Mouse (Mus musculus) midbrain, embryonic 11.5 days (tissue): ENCODE data around the gene Arhgdig. TPM values are rescaled to one million over a fixed set of nuclear protein-coding genes. Genes with fewer than 3 reads are reported as not detected.
"Not testable (repeated sequence)": the region's sequence is repeated elsewhere in the genome, so short reads cannot be mapped to it uniquely, and the experiment has no call there.

ENCODE experiments used
- ATAC-seq: fragments of 200-750 bp; cut with Nextera tagmentation; 2 replicates; pipeline ENCODE4 v1.8.0; 2017; ENCODE audit warnings: moderate TSS enrichment, moderate library complexity; ENCODE audit not compliant: low FRiP score
- DNase-seq: peaks from one replicate; pipeline ENCODE4 v3.0.0; 2015; ENCODE audit warnings: low spot score; ENCODE audit errors: missing footprints
- H3K27ac ChIP-seq: fragments of 300-500 bp; sonication (generic); 2 replicates; pipeline ENCODE4 v1.5.1; 2014; ENCODE audit warnings: low read depth, low read length
- H3K27me3 ChIP-seq: fragments of 300-500 bp; sonication (generic); 2 replicates; pipeline ENCODE4 v1.6.1; 2014; ENCODE audit warnings: mild to moderate bottlenecking, low read length, moderate library complexity, mixed read lengths; ENCODE audit not compliant: control insufficient read depth, insufficient read depth
- H3K36me3 ChIP-seq: fragments of 300-500 bp; sonication (generic); 2 replicates; pipeline ENCODE4 v1.6.1; 2014; ENCODE audit warnings: mild to moderate bottlenecking, low read length, moderate library complexity, mixed read lengths; ENCODE audit not compliant: control insufficient read depth, insufficient read depth
- H3K4me1 ChIP-seq: fragments of 300-500 bp; sonication (generic); 2 replicates; pipeline ENCODE4 v1.6.1; 2014; ENCODE audit warnings: low read length; ENCODE audit not compliant: control insufficient read depth, insufficient read depth
- H3K4me2 ChIP-seq: fragments of 300-500 bp; sonication (generic); 2 replicates; pipeline ENCODE4 v1.6.1; 2014; ENCODE audit warnings: mild to moderate bottlenecking, moderate library complexity
- H3K4me3 ChIP-seq: fragments of 300-500 bp; sonication (generic); 2 replicates; pipeline ENCODE4 v1.5.1; 2014; ENCODE audit warnings: low read depth, low read length
- H3K9ac ChIP-seq: fragments of 300-500 bp; sonication (generic); 2 replicates; pipeline ENCODE4 v1.6.1; 2014; ENCODE audit warnings: low read length
- H3K9me3 ChIP-seq: fragments of 300-500 bp; sonication (generic); 2 replicates; pipeline ENCODE4 v1.6.1; 2016; ENCODE audit warnings: low read length; ENCODE audit not compliant: control insufficient read depth
- WGBS: fragments of 180-500 bp; shearing (Covaris S2); extraction: QIAGEN DNeasy Blood & Tissue Kit; methylation state at CpG from one replicate; pipeline ENCODE4 v1.1.7; 2014; 5-methylcytosine and 5-hydroxymethylcytosine counted together
- polyA plus RNA-seq: library from polyadenylated mRNA; unstranded; fragments of >200 nt; fragmentation: Nextera tagmentation; extraction: Ambion mirVana; gene quantifications from 2 replicates; pipeline ENCODE4 v1.2.1, GENCODE M21; 2014

Arhgdig gene
- polyA plus RNA-seq, 1 experiment from 2014 or later: 6.4 TPM

- no peak within 1 kb of the TSS for H3K27ac ChIP-seq
- H3K36me3 ChIP-seq: peaks cover 6% of the 10 kb centered on the region
- WGBS: 72% methylated on average over 4 of the region's 4 CpGs
- H3K27me3 ChIP-seq: peaks cover 51% of the 10 kb centered on the region
- H3K4me3 ChIP-seq: no peak within 1 kb of the TSS
- ATAC-seq: no peak
- no peak for DNase-seq
- H3K9me3 ChIP-seq: no peaks in the 10 kb centered on the region
- H3K4me2 ChIP-seq: no peak within 1 kb of the TSS
- no peak within 1 kb of the TSS for H3K9ac ChIP-seq
- H3K4me1 ChIP-seq: peaks cover 17% of the 10 kb centered on the region
Observed at GRCm38 (mm10) chr17:26198892-26199291, 8.7 kb downstream of the Arhgdig start, which contains the start of gene Pdia2. Gene Pdia2 (minus strand): TSS chr17:26199087.

DNA sequence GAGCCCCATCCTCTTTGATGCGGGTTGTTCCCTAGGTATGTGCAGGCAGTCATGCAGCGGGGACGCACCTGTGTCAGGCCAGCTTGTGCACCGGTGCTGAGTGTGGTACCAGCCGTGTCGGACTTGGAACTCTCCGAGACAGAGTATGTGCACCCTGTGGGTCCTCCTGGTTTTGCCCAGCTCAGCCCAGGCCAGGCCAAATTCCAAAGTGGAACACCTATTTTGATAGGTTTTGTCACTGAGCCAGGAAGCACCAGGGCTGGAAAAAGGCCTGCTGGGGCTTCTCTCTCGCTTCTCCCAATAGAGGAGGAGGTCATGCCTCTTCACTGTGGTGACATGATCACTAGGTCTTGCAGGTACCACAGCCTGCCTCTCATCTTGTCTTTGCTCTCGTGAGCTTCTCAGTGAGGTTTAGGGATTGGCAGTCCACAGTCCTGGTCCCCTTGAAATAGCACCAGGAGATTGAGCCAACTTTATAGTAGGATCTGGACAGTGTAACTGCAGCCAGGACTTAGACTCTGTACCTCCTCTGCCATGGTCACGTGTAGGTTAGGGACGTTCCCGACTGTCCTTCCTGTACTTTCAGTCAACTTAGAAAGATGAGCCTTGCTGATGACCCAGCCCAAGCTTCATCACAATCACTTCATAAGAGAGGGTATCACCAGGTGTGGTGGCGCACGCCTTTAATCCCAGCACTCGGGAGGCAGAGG, 14.9 kb downstream of the Arhgdig start:
- no peaks in the 10 kb centered on the region for H3K9me3 ChIP-seq
- no peaks in the 10 kb centered on the region for H3K4me1 ChIP-seq
- ATAC-seq (no peak), DNase-seq (no peak)
- H3K27me3 ChIP-seq: no peaks in the 10 kb centered on the region
- H3K4me2 ChIP-seq: no peak overlapping the region
- no peak overlapping the region for H3K27ac ChIP-seq
- peaks cover 33% of the 10 kb centered on the region for H3K36me3 ChIP-seq
- WGBS: 96% methylated on average over 15 of the region's 15 CpGs
- no peak overlapping the region for H3K4me3 ChIP-seq
- H3K9ac ChIP-seq: no peak overlapping the region

DNA sequence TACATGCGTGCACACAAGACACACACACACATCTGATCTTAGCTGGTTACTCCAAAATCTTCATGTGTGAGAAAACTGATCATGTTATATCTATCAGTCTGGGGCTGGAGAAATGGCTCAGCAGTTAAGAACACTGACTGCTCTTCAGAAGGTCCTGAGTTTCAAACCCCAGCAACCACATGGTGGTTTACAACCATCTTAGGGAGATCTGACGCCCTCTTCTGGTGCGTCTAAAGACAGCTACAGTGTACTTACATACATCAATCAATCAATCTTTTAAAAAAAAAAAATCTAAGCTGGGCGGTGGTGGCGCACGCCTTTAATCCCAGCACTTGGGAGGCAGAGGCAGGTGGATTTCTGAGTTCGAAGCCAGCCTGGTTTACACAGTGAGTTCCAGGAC, 16.1 kb downstream of the Arhgdig start:
- H3K9me3 ChIP-seq, DNase-seq, H3K27me3 ChIP-seq, ATAC-seq, H3K27ac ChIP-seq, H3K9ac ChIP-seq, H3K4me3 ChIP-seq, H3K4me1 ChIP-seq, H3K4me2 ChIP-seq: not testable (repeated sequence)
- WGBS: 92% methylated on average over 7 of the region's 7 CpGs
- H3K36me3 ChIP-seq: peaks cover 34% of the 10 kb centered on the region

DNA sequence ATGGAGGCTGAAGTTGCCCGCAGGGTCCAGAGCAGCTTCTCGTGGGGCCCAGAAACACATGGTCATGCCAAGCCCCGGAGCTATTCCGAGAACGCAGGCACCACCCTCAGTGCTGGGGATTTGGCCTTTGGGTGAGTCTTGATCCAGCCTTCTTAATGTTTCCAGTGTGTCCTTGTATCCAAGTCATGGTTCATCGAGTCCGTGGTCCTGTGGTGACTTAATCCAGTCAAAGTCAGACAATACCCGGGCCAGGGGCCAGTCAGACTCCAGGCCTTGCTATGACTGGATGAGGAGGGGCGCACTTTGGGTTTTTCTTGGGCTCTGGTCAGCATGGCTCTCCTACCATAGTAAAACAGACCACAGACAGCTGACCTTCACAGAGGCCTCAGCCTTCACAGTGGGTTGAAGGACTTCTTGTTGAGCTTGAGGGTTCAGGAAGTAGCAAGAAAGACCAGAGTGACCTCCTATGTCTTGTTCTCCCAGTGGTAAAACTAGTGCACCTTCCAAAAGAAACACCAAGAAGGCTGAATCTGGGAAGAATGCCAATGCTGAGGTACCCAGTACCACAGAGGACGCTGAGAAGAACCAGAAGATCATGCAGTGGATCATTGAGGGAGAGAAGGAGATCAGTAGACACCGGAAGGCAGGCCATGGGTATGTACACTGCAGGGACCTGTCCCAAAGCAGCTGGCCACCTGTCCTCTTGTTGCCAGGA, 19.3 kb downstream of the Arhgdig start:
- WGBS: 93% methylated on average over 11 of the region's 11 CpGs

DNA sequence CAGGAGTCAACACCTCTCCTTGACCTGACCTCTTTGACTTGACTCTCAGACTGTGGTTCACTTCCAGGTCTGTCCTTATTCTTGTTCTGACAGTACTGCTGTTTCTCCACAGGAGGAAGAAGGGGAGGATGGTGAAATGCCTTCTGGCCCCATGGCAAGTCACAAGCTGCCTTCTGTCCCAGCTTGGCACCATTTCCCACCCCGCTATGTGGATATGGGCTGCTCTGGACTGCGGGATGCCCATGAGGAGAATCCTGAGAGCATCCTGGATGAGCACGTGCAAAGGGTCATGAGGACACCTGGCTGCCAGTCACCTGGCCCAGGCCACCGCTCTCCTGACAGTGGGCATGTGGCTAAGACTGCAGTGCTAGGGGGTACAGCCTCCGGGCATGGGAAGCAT, 20.0 kb downstream of the Arhgdig start:
- WGBS: 96% methylated on average over 5 of the region's 5 CpGs
- Histone ChIP-seq H3K9me3 (no peaks in the 10 kb centered on the region), H3K4me3 (no peak overlapping the region), H3K36me3 (peaks cover 35% of the 10 kb centered on the region), H3K9ac (no peak overlapping the region), H3K4me1 (no peaks in the 10 kb centered on the region), H3K27me3 (no peaks in the 10 kb centered on the region), H3K4me2 (no peak overlapping the region), H3K27ac (no peak overlapping the region)
- no peak for ATAC-seq
- DNase-seq: no peak

More for the DNA sequence above, 19.3 kb downstream of the Arhgdig start:
- H3K4me1 ChIP-seq: no peaks in the 10 kb centered on the region
- H3K27ac ChIP-seq: no peak overlapping the region
- no peak for DNase-seq
- peaks cover 35% of the 10 kb centered on the region for H3K36me3 ChIP-seq
- no peaks in the 10 kb centered on the region for H3K9me3 ChIP-seq
- no peak overlapping the region for H3K9ac ChIP-seq
- H3K4me2 ChIP-seq: no peak overlapping the region
- H3K4me3 ChIP-seq: no peak overlapping the region
- ATAC-seq: no peak
- no peaks in the 10 kb centered on the region for H3K27me3 ChIP-seq

- Histone ChIP-seq H3K27ac (no peak overlapping the region), H3K4me2 (no peak overlapping the region), H3K4me3 (no peak overlapping the region), H3K36me3 (peaks cover 9% of the 10 kb centered on the region), H3K9me3 (no peaks in the 10 kb centered on the region), H3K4me1 (no peaks in the 10 kb centered on the region), H3K27me3 (no peaks in the 10 kb centered on the region), H3K9ac (no peak overlapping the region)
- 94% methylated on average over 3 of the region's 3 CpGs for WGBS
- DNase-seq (no peak), ATAC-seq (no peak)
Observed at GRCm38 (mm10) chr17:26181179-26181578, 26.4 kb downstream of the Arhgdig start.

DNA sequence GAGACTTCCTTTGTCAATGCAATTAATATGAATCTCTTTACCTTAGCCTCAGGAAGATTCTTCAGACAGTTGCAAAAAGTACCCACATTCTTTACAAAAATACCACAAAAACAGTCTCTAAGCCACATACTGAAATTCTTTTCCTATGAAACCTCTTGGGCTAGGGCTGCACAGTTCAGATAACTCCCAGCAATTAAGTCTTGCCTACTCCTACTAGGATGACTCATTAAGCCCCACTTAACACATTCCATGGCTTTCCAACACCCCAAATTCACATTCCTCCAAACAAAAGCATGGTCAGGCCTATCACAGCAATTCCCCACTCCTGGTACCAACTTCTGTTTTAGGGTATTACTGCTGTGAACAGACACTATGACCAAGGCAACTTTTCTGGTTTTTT, 29.0 kb downstream of the Arhgdig start:
- no peak overlapping the region for H3K4me3 ChIP-seq
- H3K36me3 ChIP-seq: peaks cover 3% of the 10 kb centered on the region
- no peaks in the 10 kb centered on the region for H3K9me3 ChIP-seq
- no peak for DNase-seq
- no peak overlapping the region for H3K4me2 ChIP-seq
- ATAC-seq: no peak
- no peaks in the 10 kb centered on the region for H3K27me3 ChIP-seq
- H3K4me1 ChIP-seq: no peaks in the 10 kb centered on the region
- no peak overlapping the region for H3K27ac ChIP-seq
- no peak overlapping the region for H3K9ac ChIP-seq

- H3K4me1 ChIP-seq, DNase-seq, H3K27ac ChIP-seq, H3K9ac ChIP-seq, ATAC-seq, H3K36me3 ChIP-seq, H3K4me2 ChIP-seq, H3K9me3 ChIP-seq, H3K27me3 ChIP-seq, H3K4me3 ChIP-seq: not testable (repeated sequence)
- WGBS: 79% methylated on average over 2 of the region's 2 CpGs
Observed at GRCm38 (mm10) chr17:26175248-26175647, 32.3 kb downstream of the Arhgdig start.

DNA sequence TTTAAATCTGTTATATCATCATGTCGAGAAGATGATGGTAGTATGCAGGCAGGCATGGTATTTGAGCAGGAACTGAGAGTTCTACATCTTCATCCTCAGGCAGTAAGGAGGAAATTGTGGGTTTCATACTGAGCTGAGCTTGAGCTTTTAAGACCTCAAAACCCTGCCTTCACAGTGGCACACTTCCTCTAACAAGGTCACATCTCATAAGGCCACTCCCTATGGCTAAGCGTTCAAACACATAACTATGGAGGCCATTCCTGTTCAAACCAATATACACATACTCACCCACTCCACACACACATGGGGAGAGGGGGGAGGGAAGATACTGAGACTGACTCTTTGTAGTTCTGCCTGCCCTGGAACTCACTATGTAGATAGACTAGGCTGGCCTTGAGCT, 39.5 kb downstream of the Arhgdig start:
- Histone ChIP-seq H3K4me1 (no peaks in the 10 kb centered on the region), H3K27ac (no peak overlapping the region), H3K27me3 (no peaks in the 10 kb centered on the region), H3K36me3 (no peaks in the 10 kb centered on the region), H3K9me3 (no peaks in the 10 kb centered on the region), H3K4me2 (no peak overlapping the region), H3K4me3 (no peak overlapping the region), H3K9ac (no peak overlapping the region)
- no peak for DNase-seq
- no peak for ATAC-seq
- WGBS: 91% methylated on average over 2 of the region's 2 CpGs
